Mouse (Mus musculus): ENCODE results near the gene Itprid1. TPM values are rescaled to one million over a fixed set of nuclear protein-coding genes. Genes with fewer than 3 reads are reported as not detected.

Gene Itprid1
- 0.11 and 0.26 TPM in 2 replicates for total RNA-seq (2021)
- long read RNA-seq, experiment 1 = 0 reads
- long read RNA-seq, experiment 2 = 0 reads

DNA sequence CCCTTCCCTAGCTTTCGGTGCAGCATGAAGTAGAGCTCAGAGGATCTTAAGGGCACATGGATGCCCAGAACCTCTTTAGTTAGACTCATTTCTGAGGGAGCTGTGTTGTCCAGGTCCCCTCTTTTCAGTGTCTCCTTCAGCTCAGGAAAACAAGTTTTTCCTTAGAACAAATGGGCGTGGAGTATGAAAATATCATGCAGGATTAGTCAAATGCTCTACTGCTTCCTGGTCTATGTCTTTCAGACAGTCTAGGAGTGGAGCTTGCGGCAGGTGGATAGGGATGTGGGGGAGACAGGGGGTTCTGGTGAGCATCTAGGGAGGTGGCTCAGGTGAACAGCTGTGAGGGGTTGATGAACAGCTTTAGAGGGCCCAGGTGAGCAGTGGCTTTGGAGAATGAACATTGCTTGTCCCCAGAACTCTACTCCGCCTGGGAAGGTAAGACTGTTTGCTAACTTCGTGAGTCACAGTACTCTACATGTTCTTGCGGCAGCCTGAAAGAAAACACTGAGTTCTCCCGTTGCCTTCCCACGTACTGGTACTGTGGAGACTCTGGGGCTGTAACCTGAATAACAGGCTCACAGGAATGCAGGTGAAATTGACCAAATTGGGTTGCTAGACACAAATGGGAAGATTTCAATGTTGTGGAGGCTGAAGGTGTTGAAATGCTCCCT, at the start of gene Itprid1:
Gene Itprid1 (plus strand): TSS at position 246 of the 671 bp plus-strand sequence.
- no peak for DNase-seq

DNA sequence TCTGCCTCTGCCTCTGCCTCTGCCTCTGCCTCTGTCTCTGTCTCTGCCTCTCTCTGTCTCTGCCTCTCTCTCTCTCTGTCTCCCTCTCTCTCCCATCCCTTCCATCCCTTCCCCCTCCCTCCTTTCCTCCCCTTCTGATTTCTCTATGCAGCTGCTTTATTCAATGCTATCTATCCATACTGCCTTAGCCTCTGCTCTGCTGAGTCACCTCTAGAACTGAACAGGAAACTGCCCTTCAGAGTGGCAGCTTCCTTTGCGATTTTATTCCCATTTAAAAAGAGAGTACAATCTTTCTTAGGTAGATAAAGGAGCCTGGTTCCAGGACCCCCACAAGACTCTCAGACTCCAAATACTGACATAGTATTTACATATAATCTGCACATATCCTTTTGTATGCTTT, 47.1 kb upstream of the Itprid1 start:
- no peak for DNase-seq

DNA sequence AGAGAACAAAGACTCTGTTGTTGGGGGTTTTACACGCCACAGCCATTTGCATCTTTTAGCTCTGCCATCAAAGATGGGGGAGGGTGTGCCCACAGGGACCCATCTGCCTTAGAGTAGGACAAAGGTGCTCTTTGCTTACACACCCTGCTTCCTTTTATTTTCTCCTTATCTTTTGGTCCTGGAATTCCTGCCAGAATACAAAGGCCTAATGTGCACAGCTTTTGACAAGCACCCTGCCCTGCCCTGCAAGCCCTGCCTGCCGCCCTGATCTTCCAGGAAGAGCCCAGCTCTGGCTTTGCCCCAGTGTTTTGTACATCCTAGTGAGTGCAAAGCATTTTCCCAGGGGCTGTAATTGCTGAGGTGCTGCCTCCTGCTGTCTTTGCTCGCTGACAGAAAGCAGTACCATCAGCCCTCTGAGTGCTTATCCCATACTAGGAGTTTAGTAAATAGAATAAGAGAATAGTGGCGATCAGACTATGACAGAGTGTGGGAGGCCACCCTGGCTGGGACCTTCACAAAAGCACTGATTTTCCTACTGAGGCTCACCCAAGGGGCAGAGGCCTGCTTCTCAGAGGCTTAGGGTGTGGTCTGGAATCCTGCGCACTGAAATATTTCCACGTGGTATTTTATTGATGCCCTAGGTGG, 44.7 kb upstream of the Itprid1 start:
- no peak for DNase-seq

DNA sequence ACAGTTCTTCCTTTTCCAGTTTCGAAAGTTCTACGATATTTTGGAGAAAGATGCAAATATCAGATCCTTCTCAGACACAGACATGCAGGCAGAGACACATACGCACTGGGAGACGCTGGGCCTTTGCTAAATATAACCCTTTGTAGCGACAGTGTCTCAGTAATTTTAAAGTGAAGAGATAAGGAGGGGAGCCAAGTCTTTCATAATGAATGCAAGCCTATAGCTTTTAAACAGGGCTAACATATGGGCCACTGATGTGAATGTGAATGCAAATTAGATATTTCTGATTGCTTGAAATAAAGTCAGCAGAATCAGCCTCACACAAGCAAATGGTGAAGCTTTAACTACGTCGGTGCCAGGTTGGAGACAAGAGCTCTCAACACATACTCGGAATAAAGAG, 44.2 kb upstream of the Itprid1 start:
- DNase-seq = no peak

DNA sequence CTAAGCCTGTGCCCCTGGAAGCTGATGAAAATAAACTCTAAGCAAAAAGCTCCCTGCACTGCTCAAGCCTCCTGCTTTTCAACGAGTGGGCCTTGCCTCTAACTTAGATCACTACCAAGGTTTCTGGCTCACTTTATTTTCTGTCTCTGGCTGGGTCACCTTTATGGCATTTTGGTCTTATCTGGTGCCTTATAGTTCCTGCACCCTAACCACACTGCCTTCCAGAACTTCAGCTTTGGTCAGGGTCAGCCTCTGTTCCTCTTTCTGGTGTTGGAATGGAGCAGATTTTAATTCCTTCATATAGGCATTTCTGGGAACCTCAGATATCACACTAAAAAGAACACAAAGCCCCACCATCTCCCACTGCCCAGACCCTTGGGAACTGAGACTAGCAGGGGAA, 34.0 kb upstream of the Itprid1 start:
- no peak for DNase-seq

DNA sequence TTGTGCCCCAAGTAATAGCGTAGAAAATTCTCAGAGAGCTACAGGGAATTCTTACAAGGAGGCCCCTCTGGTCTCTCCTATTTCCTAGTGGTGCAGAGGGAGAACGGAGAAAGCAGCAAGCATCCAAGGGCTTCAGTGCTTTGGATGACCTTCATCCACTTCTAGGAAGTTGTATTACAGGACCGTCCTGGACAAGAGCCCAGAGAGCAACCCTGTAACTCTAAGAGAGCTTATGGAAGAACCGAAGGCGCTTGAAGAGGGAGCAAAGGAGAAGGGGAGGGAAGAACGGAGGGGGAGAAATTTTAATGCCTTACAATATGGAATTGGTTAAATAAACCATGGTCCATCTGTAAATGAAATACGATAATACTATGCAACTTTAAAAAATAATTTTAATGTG, 33.3 kb upstream of the Itprid1 start:
- peak; percentile 49 for DNase-seq

DNA sequence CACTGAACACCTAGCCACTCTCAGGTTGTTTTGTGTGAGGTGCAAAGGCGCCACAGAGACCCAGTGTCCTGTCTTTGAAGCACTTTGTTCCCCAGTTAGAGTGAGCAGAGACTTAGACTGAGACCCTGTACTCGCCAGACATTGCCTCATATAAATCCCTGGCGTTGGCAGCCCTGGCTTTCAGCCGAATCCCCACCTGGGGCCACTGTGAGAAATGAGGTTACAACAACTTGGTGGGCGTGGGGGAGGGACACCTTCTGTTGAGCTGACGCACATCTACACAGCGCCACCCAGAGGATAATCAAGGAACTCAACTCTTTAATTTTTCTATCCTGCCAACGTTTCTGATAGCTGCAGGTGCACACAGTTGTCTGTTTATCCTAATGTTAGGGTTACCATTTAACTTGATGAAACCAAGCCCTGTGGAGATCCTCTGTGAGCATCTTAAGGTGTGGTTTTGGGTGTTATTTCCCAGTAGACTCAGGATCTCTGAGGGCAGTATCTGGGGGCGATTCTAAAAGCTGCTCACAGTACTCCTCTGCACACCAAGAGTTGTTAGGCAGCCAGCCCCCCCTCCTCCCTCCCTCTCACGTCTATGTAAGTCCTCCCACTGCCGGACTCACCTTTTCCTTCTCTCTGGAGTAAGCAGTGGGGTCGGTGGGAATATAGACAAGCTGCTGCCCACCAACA, 32.6 kb upstream of the Itprid1 start:
- DNase-seq = peak; percentile 32

DNA sequence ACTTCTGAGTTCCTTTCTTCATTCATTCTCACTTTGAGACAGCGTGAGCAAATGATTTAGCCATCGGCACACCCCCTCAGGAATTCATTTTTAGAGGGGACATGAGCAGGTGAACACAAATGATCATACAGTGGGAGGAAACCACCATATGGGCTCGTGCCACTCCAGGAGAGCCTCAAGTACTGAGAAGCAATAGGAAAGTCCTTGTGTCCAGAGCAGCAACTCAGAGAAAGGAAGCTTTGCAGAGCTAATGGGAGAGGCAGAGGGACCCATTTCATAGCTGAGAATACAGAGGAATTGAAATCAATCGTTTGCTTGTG, 32.1 kb upstream of the Itprid1 start:
- DNase-seq = no peak

DNA sequence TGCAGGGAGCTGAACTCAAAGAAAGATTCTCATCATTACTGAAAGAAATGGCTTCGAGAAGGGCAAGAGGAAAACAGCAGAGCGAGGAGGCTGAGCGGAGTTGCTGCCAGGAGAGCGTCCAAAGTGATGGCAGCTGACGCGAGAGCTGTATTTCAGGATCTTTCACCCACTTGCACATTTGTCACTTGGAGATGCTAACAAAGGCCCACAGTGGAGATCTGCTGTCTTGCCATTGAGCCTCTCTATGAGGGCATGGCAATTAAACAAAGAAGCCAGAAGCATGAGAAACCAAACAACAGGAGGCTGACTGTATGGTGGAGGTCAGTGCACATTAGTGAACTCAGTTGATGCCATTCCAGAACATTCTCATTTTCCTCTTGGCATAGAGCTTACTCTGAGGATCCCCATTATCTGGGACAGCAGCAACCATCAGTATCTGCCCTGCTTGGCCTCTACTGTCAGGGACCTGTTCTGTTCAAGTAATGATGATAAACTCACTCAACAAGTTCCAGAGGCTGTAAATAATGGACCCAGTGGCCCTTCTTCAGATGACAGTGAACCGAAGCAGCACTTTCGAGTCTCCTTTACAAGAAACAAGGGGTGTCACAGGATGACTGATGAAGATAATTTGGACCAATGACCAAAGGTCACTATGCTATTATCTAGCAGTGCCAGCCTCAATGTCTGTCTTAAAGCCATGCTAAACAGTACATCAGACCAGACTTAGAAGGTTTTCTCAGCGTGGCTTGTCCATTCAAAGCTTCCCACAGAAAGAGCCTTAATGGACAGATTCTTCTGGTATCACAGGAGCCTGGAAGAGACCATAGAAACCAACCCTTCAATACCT, 31.2 kb upstream of the Itprid1 start:
- DNase-seq = no peak

DNA sequence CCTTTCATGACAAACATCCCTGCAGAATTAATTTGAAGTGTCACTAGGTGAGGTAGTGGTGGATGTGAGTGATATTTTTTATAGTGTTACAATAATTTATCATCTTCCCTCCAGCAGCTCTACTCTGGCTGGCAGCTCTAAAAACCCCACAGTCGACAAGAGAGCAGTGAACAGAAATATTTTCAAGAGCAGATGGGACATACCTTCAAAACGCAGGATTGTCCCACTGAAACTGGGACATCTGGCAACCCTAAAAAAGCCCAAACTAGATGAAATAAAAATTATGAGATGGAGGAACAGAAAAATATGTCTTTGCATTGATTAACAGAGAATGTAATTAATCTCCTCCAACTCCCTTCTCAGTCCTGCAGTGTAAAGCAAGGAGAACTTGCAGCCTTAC, 30.2 kb upstream of the Itprid1 start:
- DNase-seq = no peak

DNA sequence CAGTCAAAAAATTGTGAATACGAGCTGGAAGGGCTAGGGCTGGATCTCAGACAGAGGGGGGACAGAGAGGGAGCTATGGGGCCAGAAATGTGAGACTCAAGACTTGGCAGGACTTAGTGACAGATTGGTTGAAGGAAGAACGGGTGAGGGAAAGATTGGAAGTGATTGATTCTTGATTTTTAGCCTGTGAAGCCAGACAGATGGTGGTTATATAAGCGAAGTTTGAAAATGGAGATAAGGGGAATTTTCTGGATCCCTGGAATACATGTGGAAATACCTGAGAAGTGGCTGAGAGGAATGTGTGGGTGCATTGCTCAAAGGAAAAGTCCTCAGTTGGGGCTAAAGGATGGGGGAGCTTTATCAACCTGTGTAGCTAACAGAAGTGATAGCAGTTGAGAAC, 28.0 kb upstream of the Itprid1 start:
- no peak for DNase-seq

DNA sequence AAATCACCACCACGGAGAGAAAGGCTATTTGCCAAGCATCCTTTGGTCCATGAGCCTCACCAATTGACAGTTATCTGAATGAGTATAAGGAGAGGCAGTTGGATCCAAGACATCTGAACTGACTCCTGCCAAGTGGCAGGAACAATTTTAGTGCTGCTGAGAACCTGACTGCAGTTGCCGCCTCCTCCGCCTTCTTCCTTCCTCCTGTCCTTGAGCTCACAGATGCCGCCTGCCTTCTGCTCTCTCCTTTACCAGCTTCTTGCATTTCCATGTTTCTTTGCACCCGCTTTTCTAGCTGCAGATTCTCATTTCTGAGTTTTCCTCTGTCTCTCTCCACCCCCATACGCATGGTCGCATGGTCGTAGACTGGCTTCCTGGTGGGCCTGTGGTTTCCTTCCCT, 25.5 kb upstream of the Itprid1 start:
- no peak for DNase-seq

DNA sequence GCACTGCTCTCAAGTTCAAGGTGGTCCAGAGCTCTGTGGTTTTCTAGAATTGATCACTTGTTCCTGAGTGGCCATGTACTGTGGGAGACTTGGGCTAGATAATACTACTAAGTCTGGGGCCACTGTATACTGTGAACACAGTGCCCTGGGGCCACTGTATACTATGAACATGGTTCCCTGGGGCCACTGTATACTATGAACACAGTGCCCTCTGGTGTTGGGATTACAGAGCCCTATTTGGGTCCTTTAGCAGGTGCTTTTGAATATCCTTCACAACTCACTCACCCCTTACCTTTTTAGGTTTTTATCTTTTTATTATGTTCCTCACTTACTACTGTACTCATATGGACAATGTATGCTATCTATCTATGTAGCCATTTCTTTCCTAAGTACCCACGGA, 24.3 kb upstream of the Itprid1 start:
- no peak for DNase-seq

DNA sequence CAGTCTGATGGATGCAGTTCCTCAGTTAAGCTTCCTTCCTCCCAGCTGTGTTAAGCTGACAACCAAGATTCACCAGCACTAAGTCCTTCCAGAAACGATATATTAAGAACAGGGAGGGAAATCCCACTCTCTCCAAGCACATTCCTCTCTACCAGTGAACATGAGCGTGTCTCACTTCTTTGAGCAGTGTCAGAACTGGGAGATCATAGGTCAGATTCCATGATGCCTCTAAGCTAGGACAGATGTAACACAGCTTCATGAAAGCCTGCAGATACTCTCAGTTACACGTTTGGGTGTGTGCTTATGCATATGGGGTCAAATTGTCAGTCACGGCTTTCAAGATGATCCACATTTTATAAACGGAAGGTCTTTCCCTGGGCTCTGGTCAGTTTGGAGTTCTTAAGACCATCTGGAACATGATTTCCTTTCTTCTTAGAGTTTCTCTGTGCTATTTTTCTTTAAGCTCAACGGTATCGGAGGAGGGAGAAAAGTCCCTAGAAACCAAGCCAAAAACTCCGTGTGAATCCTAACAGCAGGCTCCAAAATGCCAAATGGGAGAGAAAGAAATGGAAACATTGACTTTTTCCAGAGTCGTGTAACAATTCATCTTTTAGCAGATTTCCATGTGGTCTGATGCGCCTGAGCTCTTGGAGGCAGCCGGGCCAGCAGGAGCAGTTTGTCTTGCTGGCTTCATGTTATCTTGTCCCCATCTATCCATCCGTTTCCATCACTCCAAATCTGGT, 22.3 kb upstream of the Itprid1 start:
- no peak for DNase-seq

DNA sequence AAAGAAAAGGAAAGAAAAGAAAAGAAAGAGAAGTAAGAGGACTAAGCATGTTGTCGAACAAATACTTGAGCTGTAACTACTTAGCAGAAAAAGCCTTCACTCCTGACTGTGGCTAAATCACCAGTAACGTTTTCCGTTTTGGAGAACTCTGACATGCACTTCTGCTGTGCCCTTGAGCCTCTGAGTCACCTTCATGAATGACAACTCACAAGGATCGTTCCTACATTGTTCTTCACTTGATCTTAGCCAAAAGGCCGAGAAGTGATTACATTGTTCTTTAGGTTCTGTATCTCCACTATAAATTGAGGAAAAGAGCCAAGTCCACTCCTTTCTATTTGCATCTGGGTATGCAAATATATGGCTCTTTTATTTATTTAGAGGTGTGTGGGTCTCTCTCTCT, 19.8 kb upstream of the Itprid1 start:
- peak; percentile 20 for DNase-seq

DNA sequence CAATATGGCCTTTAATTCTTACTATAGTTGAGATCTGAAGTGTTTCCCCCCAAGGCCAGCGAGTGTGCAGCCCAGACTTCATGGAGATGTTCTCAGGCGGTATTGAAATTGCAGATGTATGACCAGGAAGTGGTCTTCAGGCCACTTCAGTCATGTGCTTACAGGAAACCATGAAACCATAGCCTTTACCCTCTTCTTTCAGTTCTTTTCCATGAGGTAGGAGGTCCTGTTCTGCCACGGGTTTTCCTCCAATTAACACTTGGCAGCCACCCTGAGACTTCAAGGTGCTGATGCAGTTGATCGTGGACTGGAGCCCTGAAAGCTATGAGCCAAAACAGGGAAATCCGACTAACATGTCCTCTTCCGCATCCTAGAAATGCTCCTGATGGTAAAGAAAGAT, 7.0 kb upstream of the Itprid1 start:
- DNase-seq = no peak

DNA sequence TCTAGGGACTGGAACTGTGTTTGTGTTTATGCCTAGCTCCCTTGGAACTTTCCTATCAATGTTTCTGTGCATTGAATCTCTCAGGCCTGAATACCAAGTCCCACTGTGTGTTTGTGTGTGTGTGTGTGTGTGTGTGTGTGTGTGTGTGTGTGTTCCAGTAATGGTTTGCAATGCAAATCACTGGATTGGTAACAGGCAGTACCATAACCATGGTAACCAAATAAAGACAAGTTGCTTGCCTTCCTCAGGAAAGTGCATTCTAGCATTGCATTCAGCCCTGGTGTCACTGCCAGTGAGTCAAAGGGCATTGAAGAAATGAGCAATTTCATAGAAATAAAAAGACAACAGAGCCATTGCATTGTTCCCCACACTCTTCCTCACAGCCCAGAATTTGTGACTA, 15.9 kb downstream of the Itprid1 start:
- DNase-seq = no peak

DNA sequence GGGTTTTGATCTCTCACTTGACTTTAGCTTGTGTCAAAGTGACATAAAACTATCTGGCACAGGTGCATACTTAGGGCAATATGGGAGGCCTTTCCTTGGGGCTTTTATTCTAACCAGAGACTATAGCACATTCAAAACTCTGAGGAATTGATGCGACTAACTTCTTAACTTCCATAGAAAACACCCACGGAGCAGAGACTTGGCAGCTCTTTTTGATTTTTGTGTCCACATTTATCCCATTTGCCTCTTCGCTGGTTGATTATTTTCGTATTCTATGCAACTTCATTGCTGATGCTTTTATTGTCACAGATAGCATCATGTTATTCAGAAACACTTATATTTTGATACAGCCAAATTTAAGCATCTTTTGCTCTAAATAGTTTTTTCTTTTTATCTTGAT, 19.4 kb downstream of the Itprid1 start:
- DNase-seq = no peak

DNA sequence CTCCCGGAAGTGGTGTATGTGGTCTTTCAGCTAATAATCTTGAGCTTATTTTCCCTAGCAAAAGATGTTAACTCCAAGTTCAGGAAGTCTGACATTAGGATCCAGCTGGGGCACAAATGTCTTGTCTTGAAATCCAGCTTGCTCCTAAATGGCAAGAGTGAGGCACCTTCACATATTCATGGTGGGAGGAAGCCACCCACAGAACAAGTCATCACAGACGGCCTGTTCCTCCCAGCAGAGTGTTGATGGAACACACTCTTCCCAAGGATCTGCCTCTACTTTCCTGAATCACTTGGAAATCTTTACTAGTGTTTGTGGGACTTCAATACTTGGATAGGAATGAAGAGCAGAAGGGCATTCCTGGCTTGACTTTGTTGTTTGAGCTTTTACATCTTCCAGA, 28.5 kb downstream of the Itprid1 start:
- no peak for DNase-seq

DNA sequence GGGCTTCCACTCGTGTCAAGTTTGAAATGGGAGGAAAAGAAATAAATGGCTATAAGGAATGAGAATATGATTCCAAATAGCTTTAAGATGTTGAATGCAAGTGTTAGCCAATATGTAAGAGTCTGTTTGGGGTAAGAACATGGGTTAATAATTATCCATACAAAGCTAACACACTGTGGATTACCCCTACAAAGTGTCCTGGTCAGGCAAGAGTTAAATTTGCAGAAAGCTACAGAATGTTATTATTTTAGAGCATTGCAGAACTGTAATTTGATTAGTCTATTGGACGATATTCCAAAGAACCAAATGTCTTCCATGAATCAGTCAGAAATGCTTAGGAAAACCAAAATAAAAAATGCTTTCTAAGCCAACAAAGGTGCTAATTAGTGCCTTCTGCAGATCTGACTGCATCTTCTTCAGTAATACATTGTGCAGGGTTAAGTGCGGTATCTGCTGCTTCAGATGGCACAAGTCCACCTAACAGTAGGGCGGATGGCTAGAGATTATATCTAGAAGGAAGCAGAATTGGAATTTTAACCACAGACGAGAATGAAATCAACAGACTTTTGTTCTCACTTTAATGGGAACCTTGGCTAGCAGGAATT, 42.8 kb downstream of the Itprid1 start:
- no peak for DNase-seq

DNA sequence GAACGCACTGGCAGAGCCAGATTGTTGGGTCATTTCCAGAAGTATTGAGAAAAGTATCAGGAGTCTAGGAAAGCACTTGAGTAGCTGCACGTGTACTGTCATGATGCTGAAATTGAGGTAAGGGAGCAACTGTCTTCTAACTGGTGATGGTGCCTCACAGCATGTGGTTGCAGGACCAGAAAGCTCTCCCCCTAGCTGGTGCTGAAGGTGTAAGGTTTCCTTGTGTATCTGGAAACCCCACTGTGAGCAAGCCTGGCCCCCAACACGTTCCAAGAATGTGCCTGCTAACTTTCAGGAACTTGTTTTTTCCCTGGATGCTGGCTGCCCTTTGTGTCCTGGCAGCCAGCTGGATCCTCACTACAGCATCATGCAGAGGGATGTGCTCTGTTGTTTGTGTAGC, 44.2 kb downstream of the Itprid1 start:
- DNase-seq = no peak

DNA sequence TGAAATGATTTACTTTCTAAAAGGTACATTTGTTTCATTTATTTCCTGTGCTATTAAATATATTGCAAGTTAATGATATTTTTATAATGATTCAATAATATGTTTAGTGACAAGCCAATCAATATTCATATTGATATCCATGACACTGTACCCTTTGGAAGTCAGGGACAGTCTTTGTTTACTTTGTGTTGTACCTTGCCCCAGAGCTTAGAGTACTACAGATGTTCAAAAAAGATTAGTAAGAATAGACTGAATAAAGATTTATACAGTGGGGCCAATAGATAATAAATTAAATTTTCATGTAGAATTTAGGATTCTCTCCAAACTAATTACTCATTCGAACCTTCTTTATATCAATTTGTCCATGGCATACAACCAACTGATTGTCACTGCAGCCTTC, 50.9 kb downstream of the Itprid1 start:
- no peak for DNase-seq
